In genomic region chr4:129058207-129059092, GRCm38 (mm10) we compare ENCODE assay signal across 7 mouse cellular contexts. TPM values are rescaled to one million over a fixed set of nuclear protein-coding genes. Genes with fewer than 3 reads are reported as not detected.
DNase-seq lines count a peak whose midpoint lies in the region; ATAC-seq lines count a peak whose summit lies in the region.

Gene Rnf19b (plus strand): TSS chr4:129058271.

- H3K4me1 ChIP-seq in hindbrain, embryonic 12.5 days: peaks cover 19% of the 10 kb centered on the region

- peak within 1 kb of the TSS; percentile 90 for H3K4me3 ChIP-seq in hindbrain, embryonic 12.5 days
- H3K4me3 ChIP-seq in macrophage (ENCODE audit: inconsistent target): peak within 1 kb of the TSS; percentile 88

- no peaks in the 10 kb centered on the region for H3K36me3 ChIP-seq in hindbrain, embryonic 12.5 days
- no peaks in the 10 kb centered on the region for H3K36me3 ChIP-seq in macrophage (ENCODE audit: inconsistent target)

- no peaks in the 10 kb centered on the region for H3K9me3 ChIP-seq in hindbrain, embryonic 12.5 days (replicated peaks)

- under 1% methylated on average over 47 of the region's 107 CpGs for WGBS in hindbrain, embryonic 12.5 days
- under 1% methylated on average over 104 of the region's 107 CpGs for WGBS in macrophage (ENCODE audit: missing documents)

- DNase-seq in R1 (ENCODE audit: low read depth, low spot score): peak; percentile 58
- DNase-seq in cerebellum, adult 9-11 months: peak; percentile 78
- peak; percentile 39 to 41 for DNase-seq in frontal cortex, postnatal 36 days (ENCODE audit: low spot score in 2 of 2)
- DNase-seq in left cerebral cortex, adult 8-10 months (ENCODE audit: low spot score in 2 of 2): peak in 1 of 2 experiments; percentile 24
- DNase-seq in right cerebral cortex, postnatal 14 days: peak; percentile 39

- H3K27me3 ChIP-seq in hindbrain, embryonic 12.5 days: no peaks in the 10 kb centered on the region

- ATAC-seq in hindbrain, embryonic 12.5 days (ENCODE audit: low FRiP score): peak; percentile 62

- H3K9ac ChIP-seq in hindbrain, embryonic 12.5 days: peak within 1 kb of the TSS; percentile 94

- H3K4me2 ChIP-seq in hindbrain, embryonic 12.5 days (replicated peaks): peak within 1 kb of the TSS; percentile 99

- H3K79me2 ChIP-seq in macrophage (ENCODE audit: inconsistent target): peaks cover 50% of the 10 kb centered on the region

- peak within 1 kb of the TSS; percentile 92 for H3K27ac ChIP-seq in hindbrain, embryonic 12.5 days
- peak within 1 kb of the TSS; percentile 31; the same call in 1 of the 2 replicates for H3K27ac ChIP-seq in macrophage

RNA-seq across cellular contexts. Expression of gene Rnf19b, which starts in this region (rescaled TPM):
- 17.7 and 20.4 TPM in 2 replicates for polyA plus RNA-seq in hindbrain, embryonic 12.5 days (2016; fragmentation: Nextera tagmentation; extraction: Ambion mirVana)
- 10 to 100 TPM; 50.2 to 60.3 (median 52.6) TPM for total RNA-seq in left cerebral cortex, adult 8-10 months (2022)
- total RNA-seq in macrophage (2018; cell fraction: chromatin; rRNA removed): 100 to 1,000 TPM in 23 of 26 experiments, 10 to 100 TPM in 3; 43.8 to 854 (median 239) TPM
- 100 to 1,000 TPM in 21 of 26 experiments, 10 to 100 TPM in 5; 61.2 to 599 (median 214) TPM for total RNA-seq in macrophage (2018; cell fraction: cytosol; rRNA removed)
- total RNA-seq in macrophage (2018; cell fraction: nucleus; rRNA removed): 100 to 1,000 TPM in 23 of 26 experiments, 10 to 100 TPM in 3; 42.1 to 649 (median 369) TPM
- polyA plus RNA-seq in macrophage (2018): 46.8 to 75.4 TPM (median 72.8 TPM) in 3 replicates
